Mouse (Mus musculus): ENCODE results near the gene Anapc11.

The Anapc11 gene

GRCm38 (mm10) chr11:120598283-120598989, at the start of gene Anapc11, which contains the start of gene Alyref:
Gene Anapc11 (plus strand): TSS chr11:120598421.
Gene Alyref (minus strand): TSS chr11:120598365.
- under 1% methylated on average over 88 of the region's 88 CpGs for WGBS

DNA sequence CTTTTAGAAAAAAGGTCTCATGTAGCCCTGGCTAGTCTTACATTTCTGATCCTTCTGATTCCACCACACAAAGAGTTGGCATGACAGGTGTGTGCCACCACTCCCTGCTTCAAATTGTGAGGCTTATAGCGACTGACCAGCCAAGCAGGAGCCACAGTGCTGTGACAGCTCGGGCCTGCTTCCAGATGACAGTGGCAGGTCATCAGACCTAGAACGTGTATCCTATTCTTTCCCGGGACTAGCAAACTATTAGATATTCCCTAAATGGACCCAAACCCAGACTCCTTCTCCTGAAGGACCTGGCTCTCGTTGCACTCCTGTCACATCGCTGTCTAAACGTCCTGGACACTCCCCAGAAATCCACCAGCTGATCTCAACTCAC, 49.4 kb upstream of the Anapc11 start:
- 9% methylated on average over 7 of the region's 7 CpGs for WGBS

GRCm38 (mm10) chr11:120549168-120549945, 48.9 kb upstream of the Anapc11 start, which contains the start of gene Mcrip1:
Gene Mcrip1 (minus strand): TSS chr11:120549727.
- under 1% methylated on average over 86 of the region's 87 CpGs for WGBS

GRCm38 (mm10) chr11:120549986-120550809, 48.0 kb upstream of the Anapc11 start:
- 66% methylated on average over 11 of the region's 11 CpGs for whole genome bisulfite sequencing

DNA sequence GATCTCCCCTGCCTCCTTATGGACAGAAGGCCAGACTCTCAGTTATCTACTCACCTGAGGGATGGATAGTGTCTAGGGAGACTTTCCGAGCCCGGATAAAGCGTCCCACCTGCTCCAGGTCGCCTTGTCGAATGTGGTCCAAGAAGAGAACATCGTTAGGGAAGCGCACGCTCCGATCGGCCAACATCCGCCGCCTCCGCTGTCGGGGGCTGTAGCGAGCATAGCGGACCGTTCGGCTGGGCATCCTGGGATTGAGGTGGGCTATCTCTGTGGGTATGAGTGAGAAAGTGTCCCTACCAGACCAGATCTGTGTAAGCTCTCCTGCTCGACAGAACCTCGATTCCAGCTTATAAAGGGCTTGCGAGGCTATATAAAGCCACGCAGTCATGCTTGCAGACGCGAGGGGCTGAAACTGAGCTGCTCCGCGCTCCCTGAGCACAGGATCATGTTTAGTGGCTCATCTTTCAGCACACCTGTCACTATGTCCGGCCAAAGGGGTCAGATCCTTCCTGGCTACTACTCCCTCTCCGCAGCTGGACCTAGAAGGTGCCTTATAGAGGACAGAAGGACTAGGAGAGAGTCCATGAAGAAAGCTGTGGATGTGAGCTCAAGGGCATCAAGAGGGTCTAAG, 47.3 kb upstream of the Anapc11 start, which contains the start of gene Ppp1r27:
Gene Ppp1r27, minus strand, starts transcription at position 323 of the 631 bp plus-strand sequence.
- 95% methylated on average over 28 of the region's 28 CpGs for whole genome bisulfite sequencing

DNA sequence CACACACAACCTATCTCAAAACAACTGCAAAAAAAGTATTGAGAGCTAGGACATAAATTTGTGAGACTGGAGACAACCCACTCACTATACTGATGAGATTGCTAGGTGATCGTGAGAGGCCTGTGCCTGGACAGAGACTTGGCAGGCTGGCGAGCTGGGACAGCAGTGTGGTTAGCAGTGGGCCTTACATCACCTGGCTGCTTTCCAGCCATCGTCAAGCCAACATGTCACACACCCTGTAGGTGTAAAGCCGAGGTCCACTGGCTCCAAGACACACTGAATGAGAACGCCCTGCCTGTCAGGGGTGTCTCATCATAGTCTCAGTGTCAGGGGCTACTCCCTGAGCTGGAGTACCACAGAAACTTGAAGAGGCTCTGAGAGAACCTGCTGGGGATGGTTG, 45.5 kb upstream of the Anapc11 start:
- 64% methylated on average over 5 of the region's 5 CpGs for WGBS

- WGBS: 77% methylated on average over 7 of the region's 7 CpGs
Observed at GRCm38 (mm10) chr11:120554834-120555233, 43.4 kb upstream of the Anapc11 start.

DNA sequence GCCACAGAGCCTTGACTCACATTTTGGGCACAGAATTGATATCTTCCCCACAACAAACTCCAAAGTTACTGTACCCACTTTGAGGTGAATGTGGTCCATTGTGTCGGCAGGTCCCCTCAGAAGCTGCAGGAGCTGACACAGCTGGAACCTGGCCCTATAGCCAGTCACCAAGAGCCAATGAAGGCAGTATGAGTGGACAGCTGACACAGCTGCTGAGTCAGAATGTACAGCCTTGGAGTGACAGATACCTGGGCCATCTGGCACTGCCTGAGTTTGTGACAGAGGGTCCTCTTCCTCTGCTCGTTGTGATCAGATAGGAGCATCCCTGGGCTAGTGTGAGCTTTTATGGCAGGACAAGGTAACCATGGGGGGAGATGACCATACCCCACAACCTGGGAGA, 43.0 kb upstream of the Anapc11 start:
- 65% methylated on average over 2 of the region's 2 CpGs for WGBS

DNA sequence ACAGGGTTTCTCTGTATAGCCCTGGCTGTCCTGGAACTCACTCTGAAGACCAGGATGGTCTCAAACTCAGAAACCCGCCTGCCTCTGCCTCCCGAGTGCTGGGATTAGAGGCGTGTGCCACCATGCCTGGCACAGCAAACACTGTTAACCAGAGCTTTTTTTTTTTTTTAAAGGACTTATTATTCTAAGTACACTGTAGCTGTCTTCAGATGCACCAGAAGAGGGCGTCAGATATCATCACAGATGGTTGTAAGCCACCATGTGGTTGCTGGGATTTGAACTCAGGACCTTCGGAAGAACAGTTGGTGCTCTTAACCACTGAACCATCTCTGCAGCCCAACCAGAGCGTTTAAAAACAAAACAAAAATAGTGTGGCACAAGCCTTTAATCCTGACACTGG, 39.4 kb upstream of the Anapc11 start:
- 89% methylated on average over 6 of the region's 6 CpGs for WGBS

DNA sequence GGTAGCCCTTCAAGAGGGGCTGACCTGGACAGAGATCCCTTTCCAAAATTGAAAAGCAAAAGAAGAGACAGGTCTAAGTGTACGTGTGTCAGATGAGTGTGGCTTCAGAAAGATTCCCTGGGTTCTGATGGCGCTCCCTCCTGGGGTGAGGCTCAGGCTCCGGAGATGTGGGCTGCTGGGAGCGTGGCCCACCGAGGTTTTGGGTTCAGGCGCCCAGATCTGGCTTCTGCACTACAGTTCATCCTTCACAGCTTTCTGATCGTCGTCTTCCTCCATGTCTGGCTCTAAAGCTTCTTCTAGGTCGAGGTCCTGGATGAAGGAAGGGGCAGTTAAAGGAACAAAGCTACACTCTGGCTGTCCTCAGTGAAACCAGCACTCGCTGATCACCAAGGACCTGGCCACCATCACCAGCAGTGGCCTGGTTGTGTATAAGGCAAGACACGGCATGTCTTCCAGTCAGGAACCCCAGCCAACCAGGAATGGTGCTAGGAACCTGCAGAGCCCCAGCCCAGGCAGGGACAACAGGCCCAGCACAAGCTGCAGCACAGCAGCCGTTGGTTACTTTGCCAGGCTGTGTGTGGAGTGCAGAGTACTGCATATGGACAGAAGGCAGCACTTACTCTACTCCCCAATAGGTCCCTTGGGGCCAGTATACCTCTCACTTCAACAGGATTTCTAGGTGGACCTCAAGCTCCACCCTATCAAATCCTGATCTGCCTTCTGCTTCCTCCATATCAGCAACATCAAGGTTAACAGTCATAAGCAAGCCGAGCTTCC, 37.1 kb upstream of the Anapc11 start:
- WGBS: 91% methylated on average over 13 of the region's 13 CpGs

DNA sequence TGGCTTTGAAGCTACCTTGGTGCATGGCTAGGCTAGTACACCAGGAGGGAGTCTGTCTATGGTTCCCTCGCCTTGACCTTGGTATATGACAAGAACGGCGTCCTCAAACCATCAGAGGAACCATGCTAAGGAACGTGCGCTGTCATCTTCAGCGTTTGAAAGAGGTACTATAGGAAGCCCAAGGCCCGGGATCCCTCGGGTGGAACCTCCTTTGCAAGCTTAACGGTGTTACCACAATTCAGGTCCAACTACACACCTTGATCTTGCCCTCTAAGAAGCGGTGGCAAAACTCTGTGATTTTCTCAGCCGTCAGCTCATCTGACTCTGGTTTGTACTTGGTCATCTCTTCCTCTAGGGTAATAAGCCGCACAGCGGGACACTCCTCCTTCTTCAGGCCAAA, 35.3 kb upstream of the Anapc11 start:
- WGBS: 96% methylated on average over 13 of the region's 13 CpGs

DNA sequence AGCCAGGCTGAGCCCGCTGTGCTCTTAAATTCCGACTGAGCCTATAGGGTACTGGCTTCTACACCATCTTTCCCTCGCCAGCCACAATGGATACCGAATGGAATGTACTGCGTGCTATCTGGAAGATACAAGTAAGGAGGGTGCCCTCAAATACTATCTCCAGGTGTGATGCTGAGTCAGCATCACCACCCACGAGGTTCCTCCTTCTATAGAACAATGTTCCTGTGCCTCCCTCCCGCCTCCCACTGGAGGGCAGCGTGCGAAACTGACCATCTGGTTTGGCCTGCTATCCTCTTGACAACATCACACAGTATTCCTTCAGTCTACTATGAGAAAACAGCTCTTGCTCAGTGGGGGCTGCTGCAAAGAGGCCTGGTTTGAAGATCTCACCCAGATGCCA, 33.1 kb upstream of the Anapc11 start:
- WGBS: 57% methylated on average over 9 of the region's 9 CpGs

- WGBS: 91% methylated on average over 6 of the region's 6 CpGs
Observed at GRCm38 (mm10) chr11:120568324-120568723, 29.9 kb upstream of the Anapc11 start.

GRCm38 (mm10) chr11:120571122-120571521, 27.1 kb upstream of the Anapc11 start:
- WGBS: 81% methylated on average over 3 of the region's 3 CpGs

DNA sequence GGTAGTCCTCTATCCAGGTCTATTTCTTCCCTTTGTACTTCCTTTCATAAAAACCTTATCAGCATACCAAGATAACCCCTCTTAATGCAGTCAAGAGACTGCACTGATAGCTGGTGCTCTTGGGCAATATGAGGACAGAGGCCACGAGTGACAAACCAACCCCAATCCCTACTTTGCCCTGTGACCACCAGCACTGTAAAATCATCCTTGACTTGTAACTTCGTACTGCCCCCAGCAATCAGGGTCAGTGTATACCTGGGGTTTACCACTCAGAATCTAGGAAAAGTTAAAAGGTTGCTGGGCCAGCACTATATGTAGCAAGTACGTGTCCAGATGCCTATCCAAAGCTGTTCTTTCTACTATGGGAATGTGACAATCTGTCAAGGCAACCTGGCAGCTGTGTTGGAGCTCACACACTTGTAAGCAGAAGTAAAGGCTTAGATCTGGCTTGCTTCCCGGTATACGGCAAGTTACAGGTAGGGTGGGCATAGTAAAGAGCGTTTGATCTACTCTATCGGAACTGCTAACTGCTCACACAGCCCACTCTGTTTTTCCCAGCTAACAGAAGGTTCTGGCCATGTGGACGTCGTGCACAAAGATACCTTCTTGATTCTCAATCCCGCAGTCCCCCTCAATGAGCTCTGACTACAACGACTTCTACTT, 26.3 kb upstream of the Anapc11 start:
- WGBS: 8% methylated on average over 11 of the region's 11 CpGs

DNA sequence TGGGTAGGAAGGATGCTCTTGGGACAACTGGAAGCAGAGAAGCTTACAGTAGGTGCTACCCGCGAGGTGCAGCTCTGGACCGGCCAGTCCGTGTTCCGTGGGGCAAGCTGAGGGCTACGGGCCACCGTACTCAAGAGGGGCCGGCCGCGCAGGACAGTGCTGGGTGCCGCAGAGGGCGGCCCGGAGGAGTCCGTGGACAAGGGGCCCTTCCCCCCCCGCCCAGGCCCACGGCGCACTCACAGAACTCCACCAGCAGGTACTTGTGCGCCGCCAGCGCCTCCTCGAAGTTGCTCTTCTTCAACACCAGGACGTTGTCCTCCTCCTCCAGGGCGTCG, 25.8 kb upstream of the Anapc11 start:
- WGBS: under 1% methylated on average over 24 of the region's 24 CpGs

DNA sequence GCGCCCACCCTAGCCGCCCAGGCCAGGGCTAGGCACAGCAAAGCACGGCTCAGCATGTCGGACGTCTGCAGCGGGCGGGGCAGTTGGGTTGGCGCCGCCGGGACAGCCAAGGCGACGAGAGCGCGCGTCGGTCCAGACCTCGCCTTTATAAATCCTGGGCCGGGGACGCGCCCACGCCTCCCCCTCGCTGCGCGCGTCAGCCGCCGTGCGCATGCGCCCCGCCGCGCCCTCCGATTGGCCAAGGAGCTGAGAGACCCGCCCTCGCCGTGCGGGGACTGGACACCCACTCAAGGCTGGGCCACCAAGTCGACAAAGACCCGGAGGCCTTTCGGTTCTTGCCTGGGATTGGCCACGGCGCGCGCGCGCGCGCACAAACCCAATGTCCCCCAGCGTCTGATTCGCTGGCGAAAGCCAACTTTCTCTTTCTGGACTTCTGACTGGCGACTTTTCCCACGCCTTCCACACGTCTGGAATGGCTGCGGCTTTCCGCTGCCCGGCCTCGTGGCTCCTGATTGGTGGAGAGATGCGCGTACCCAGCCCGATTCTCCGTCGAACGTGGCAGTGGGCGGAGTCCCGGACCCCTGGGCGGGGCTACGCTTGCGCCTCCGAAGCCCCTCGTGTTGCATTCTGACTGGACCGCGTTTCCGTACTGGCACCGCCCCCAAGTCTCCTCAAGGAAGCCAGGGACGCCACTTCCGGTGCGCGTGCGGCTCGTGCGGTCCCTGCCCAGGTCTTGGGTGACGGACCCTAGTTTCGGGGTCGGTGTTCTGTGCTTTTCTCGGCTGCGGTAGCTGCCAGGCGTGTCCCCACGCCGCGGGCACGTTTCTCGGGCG, 25.3 kb upstream of the Anapc11 start, which contains the start of gene P4hb:
Gene P4hb, minus strand, starts transcription at position 502 of the 833 bp plus-strand sequence.
- under 1% methylated on average over 94 of the region's 94 CpGs for WGBS

DNA sequence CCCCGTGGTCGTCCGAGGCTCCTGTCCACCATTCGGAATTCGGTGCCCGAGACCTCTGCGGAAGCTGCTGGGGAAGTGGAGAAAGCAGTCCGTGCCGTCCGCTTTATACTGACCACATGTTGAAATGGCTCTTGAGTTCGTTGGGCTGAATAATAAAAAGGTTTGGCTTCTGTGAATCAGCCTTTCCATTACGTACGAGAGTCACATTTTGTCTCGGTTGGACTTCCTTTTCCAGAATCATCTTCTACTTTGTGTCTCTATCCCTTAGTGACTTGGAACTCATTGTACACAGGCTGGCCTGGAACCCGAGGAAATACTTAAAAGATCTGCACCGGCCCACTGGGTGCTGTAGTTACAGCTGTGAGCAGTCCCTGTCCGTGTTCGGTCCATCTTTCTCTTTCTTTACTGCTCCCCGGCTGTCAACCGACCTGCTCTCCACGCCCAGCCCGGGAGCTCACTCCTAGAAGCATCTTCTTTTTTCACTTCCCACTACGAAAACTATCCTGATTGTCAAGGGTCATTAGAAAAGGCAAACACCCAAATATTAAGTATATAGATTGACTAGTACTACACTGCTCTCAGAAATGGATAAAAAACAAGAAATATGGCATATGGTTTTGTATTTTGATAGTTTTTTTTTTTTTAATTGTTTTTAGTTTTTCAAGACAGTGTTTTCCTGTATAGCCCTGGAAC, 24.5 kb upstream of the Anapc11 start:
- WGBS: under 1% methylated on average over 23 of the region's 23 CpGs

DNA sequence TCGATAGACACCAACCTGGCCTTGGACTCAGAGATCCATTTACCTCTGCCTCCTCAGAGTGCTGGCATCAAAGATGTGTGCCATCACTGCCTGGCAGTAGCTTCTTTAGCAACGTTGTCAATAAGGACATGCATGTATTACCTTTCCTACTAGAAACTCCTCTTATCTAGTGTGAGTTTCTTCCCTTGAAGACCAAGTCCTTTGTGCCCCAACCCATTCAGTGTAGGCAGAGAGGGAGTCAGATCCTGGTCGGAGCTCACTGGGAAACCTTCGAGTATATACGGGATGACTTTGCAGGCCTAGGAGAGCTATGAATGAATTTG, 24.0 kb upstream of the Anapc11 start:
- 26% methylated on average over 5 of the region's 5 CpGs for WGBS
